Mouse (Mus musculus): ENCODE data around the gene Itgb1bp2. TPM values are rescaled to one million over a fixed set of nuclear protein-coding genes. Genes with fewer than 3 reads are reported as not detected.
"Not testable (repeated sequence)": the region's sequence is repeated elsewhere in the genome, so short reads cannot be mapped to it uniquely, and the experiment has no call there.

The Itgb1bp2 gene
- polyA plus RNA-seq, 1 experiment from 2014 or later, result 1.6 TPM

DNA sequence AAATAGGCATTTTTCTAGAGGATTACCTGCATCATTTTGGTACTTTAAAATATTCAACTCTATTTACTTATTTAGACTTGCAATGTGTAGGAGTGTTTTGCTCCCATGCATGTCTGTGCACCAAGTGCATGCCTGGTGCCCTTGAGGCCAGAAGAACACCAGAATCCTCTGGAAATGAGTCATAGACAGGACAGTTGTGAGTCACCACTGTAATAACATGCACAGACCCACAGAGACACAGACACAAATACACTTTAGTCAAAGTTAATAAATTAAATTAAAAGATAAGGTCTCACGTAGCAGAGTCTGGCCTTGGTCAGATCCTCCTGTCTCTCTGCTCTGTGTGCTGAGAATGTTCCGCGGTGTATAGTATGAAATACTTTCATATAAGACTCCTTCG lies 23.3 kb downstream of the Itgb1bp2 start:
- Histone ChIP-seq H3K4me2 (replicated peaks) (no peak overlapping the region), H3K4me3 (replicated peaks) (no peak overlapping the region), H3K9ac (no peak overlapping the region), H3K36me3 (no peaks in the 10 kb centered on the region), H3K27ac (no peak overlapping the region), H3K9me3 (no peaks in the 10 kb centered on the region), H3K27me3 (replicated peaks) (no peaks in the 10 kb centered on the region), H3K4me1 (replicated peaks) (no peaks in the 10 kb centered on the region)
- ATAC-seq, result no peak
- 88% methylated on average over 4 of the region's 4 CpGs for WGBS

DNA sequence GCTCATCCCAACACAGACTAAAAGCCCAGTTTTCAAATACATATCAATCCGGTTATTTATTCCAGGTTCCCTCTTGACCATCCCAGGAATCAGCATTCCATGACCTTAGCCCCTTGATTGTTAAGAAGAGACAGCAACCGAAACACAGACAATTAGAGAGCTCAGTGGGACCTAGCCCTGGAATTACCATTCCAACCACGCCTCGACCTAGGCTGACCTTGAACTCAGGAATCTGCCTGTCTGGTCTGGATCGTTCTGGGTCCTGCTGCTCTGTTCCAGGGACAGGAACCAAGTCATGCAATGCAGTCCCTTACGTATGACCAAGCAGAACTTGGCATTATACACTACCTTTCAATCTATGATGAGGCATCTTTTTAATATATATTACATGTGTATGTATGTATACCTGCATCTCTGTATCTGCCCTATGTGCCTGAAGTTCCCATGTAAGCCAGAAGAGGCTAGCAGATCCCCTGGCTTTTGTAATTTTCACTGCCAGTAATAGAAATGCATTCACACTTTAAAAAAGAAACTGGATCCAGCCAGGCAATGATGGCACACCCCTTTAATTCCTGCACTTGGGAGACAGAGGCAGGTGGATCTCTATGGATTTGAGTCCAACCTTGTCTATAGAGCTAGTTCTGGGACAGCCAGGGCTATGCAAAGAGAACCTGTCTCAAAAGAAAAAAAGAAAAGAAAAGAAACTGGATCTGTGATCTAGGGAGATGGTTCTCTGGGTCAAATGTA lies 32.9 kb downstream of the Itgb1bp2 start:
- H3K36me3 ChIP-seq, result no peaks in the 10 kb centered on the region
- H3K9ac ChIP-seq, result no peak overlapping the region
- H3K27me3 ChIP-seq (replicated peaks), result no peaks in the 10 kb centered on the region
- no peak for ATAC-seq
- no peak overlapping the region for H3K4me2 ChIP-seq (replicated peaks)
- H3K4me1 ChIP-seq (replicated peaks), result no peaks in the 10 kb centered on the region
- no peak overlapping the region for H3K4me3 ChIP-seq (replicated peaks)
- no peaks in the 10 kb centered on the region for H3K9me3 ChIP-seq
- WGBS, result 77% methylated on average over 6 of the region's 6 CpGs
- no peak overlapping the region for H3K27ac ChIP-seq

DNA sequence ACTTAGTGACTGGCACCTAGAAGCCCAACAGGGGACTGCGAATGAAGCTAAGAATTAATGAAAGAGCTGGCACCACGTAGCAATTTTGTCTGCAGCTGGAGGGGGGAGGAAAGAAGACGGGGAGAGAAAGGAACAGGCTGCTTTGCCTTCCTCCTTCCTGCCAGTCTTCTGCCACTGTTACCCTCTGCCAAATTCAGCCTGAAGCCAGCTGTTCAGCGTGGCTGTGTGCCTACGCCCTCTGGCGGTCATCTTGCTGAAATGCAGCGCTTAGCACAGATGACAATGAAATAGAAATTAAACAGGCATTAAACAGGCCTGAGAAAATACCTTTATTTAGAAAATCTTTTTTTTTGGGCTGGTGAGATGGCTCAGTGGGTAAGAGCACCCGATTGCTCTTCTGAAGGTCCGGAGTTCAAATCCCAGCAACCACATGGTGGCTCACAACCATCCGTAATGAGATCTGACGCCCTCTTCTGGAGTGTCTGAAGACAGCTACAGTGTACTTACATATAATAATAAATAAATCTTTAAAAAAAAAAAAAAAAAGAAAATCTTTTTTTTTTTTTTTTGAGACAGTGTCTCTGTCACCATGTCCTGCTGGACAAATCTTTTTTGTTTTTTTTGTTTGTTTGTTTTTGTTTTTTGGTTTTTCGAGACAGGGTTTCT lies 37.7 kb downstream of the Itgb1bp2 start:
- not testable (repeated sequence) for H3K36me3 ChIP-seq; H3K27me3 ChIP-seq (replicated peaks); ATAC-seq; H3K27ac ChIP-seq; H3K4me3 ChIP-seq (replicated peaks); H3K9ac ChIP-seq; H3K4me1 ChIP-seq (replicated peaks); H3K4me2 ChIP-seq (replicated peaks); H3K9me3 ChIP-seq
- WGBS, result 38% methylated on average over 11 of the region's 12 CpGs

Other genes starting within 250 kb of the Itgb1bp2 start
- gene Snx12, start 226.5 kb upstream of the Itgb1bp2 start, polyA plus RNA-seq (2015; fragmentation: Nextera tagmentation; extraction: Ambion mirVana), result 50.6 and 51.1 TPM in 2 replicates
- gene Foxo4, start 194.6 kb upstream of the Itgb1bp2 start, polyA plus RNA-seq (2015; fragmentation: Nextera tagmentation; extraction: Ambion mirVana), result 1.6 and 1.9 TPM in 2 replicates
- gene Gm614, start 185.1 kb upstream of the Itgb1bp2 start, polyA plus RNA-seq (2015; fragmentation: Nextera tagmentation; extraction: Ambion mirVana), result not detected in 2 replicates
- 12.5 and 12.8 TPM in 2 replicates for gene Il2rg, start 180.8 kb upstream of the Itgb1bp2 start, polyA plus RNA-seq (2015; fragmentation: Nextera tagmentation; extraction: Ambion mirVana)
- gene Gm20489, start 180.1 kb upstream of the Itgb1bp2 start, polyA plus RNA-seq (2015; fragmentation: Nextera tagmentation; extraction: Ambion mirVana), result not detected in 2 replicates
- gene Med12, start 175.1 kb upstream of the Itgb1bp2 start, polyA plus RNA-seq (2015; fragmentation: Nextera tagmentation; extraction: Ambion mirVana), result 22.8 and 25.3 TPM in 2 replicates
- 4.4 and 4.8 TPM in 2 replicates for gene Nlgn3, start 149.9 kb upstream of the Itgb1bp2 start, polyA plus RNA-seq (2015; fragmentation: Nextera tagmentation; extraction: Ambion mirVana)
- 59.2 and 77.1 TPM in 2 replicates for gene Gjb1, start 72.7 kb upstream of the Itgb1bp2 start, polyA plus RNA-seq (2015; fragmentation: Nextera tagmentation; extraction: Ambion mirVana)
- 20.4 and 21.2 TPM in 2 replicates for gene Zmym3, start 28.2 kb upstream of the Itgb1bp2 start, polyA plus RNA-seq (2015; fragmentation: Nextera tagmentation; extraction: Ambion mirVana)
- 324 and 340 TPM in 2 replicates for gene Nono, start 19.8 kb upstream of the Itgb1bp2 start, polyA plus RNA-seq (2015; fragmentation: Nextera tagmentation; extraction: Ambion mirVana)
- gene Taf1, start 83.6 kb downstream of the Itgb1bp2 start, polyA plus RNA-seq (2015; fragmentation: Nextera tagmentation; extraction: Ambion mirVana), result 10.6 and 11.4 TPM in 2 replicates
- 111 and 117 TPM in 2 replicates for gene Ogt, start 191.0 kb downstream of the Itgb1bp2 start, polyA plus RNA-seq (2015; fragmentation: Nextera tagmentation; extraction: Ambion mirVana)